Mouse (Mus musculus) gastrocnemius, adult 2 months (tissue): ENCODE results near the gene Olfr93. TPM values are rescaled to one million over a fixed set of nuclear protein-coding genes. Genes with fewer than 3 reads are reported as not detected.
"Not testable (repeated sequence)": the region's sequence is repeated elsewhere in the genome, so short reads cannot be mapped to it uniquely, and the experiment has no call there.

Experiments used
- DNase-seq: peaks from one replicate; pipeline ENCODE4 v3.0.0; 2022
- H3K27ac ChIP-seq: fragments of 200-600 bp; 2 replicates; pipeline ENCODE4 v1.8.1; 2022; ENCODE audit warnings: mild to moderate bottlenecking
- H3K4me3 ChIP-seq: fragments of 200-600 bp; 2 replicates; pipeline ENCODE4 v1.8.1; 2022; ENCODE audit warnings: mild to moderate bottlenecking, moderate library complexity
- CTCF ChIP-seq: fragments of 200-600 bp; IDR thresholded peaks from 2 replicates; pipeline ENCODE4 v1.8.1; 2022; ENCODE audit warnings: antibody characterized with exemption, mild to moderate bottlenecking, moderate library complexity
- intact Hi-C: fragments of 180-260 bp; cut with DNase I; formaldehyde crosslinking; loops from one replicate; pipeline ENCODE4 v1.15.1; 2025
- long read RNA-seq, 2 experiments: library from polyadenylated mRNA; stranded (forward); transcript quantifications; one replicate each; pipeline ENCODE4 v2.0.0; 2021
- total RNA-seq, 2 experiments: library from RNA; stranded (reverse); gene quantifications; 2 replicates each; pipeline ENCODE4 v1.2.3; 2021

Gene Olfr93
- total RNA-seq, result not detected
- long read RNA-seq, experiment 1, result 0 reads
- long read RNA-seq, experiment 2, result 0 reads

GRCm38 (mm10) chr17:37161394-37161793 is at the start of gene Olfr93:
TSS of gene Olfr93 (minus strand) at chr17:37161494.
- H3K4me3 ChIP-seq, result no peak within 1 kb of the TSS
- TF ChIP-seq CTCF, result no peak
- no peak within 1 kb of the TSS for H3K27ac ChIP-seq
- no peak for DNase-seq
- intact Hi-C loops, result no loop called here

- no peak for TF ChIP-seq CTCF
- intact Hi-C loops, result loop anchor here (1.0 kb wide), 1 partner anchor 121 kb away; no protein-coding TSS in a partner anchor
- no peak for DNase-seq
- Histone ChIP-seq H3K27ac (no peak overlapping the region), H3K4me3 (no peak overlapping the region)
These were observed 42.6 kb upstream of the Olfr93 start for GRCm38 (mm10) chr17:37203917-37204236.

GRCm38 (mm10) chr17:37203206-37203916 is 42.1 kb upstream of the Olfr93 start:
- Histone ChIP-seq H3K4me3 (no peak overlapping the region), H3K27ac (no peak overlapping the region)
- intact Hi-C loops, result loop anchor here (1.0 kb wide), 1 partner anchor 120 kb away; no protein-coding TSS in a partner anchor
- DNase-seq, result peak; percentile 77
- no peak; the same call in 1 of the 2 replicates for TF ChIP-seq CTCF

GRCm38 (mm10) chr17:37200894-37201293 is 39.6 kb upstream of the Olfr93 start, which contains the start of gene Olfr94:
TSS of gene Olfr94 (minus strand) at chr17:37200994.
- no peak for DNase-seq

GRCm38 (mm10) chr17:37196845-37197724 is 35.8 kb upstream of the Olfr93 start:
- Histone ChIP-seq H3K4me3 (peak overlapping the region; percentile 54), H3K27ac (no peak overlapping the region)
- peak; percentile 30 for DNase-seq
- intact Hi-C loops, result no loop called here
- TF ChIP-seq CTCF, result no peak

More at GRCm38 (mm10) chr17:37200894-37201293, 39.6 kb upstream of the Olfr93 start, which contains the start of gene Olfr94:
- intact Hi-C loops, result no loop called here
- H3K4me3 ChIP-seq, result no peak within 1 kb of the TSS
- no peak for TF ChIP-seq CTCF
- H3K27ac ChIP-seq, result no peak within 1 kb of the TSS

GRCm38 (mm10) chr17:37194782-37195181 is 33.5 kb upstream of the Olfr93 start:
- intact Hi-C loops, result no loop called here
- no peak for TF ChIP-seq CTCF
- H3K4me3 ChIP-seq, result no peak overlapping the region
- DNase-seq, result no peak
- H3K27ac ChIP-seq, result no peak overlapping the region

GRCm38 (mm10) chr17:37193656-37194055 is 32.4 kb upstream of the Olfr93 start, which contains the start of gene Ubd:
TSS of gene Ubd (plus strand) at chr17:37193892.
- H3K27ac ChIP-seq, result no peak within 1 kb of the TSS
- TF ChIP-seq CTCF, result no peak
- H3K4me3 ChIP-seq, result no peak within 1 kb of the TSS
- intact Hi-C loops, result no loop called here
- DNase-seq, result no peak

- Histone ChIP-seq H3K27ac (no peak overlapping the region), H3K4me3 (no peak overlapping the region)
- intact Hi-C loops, result no loop called here
- TF ChIP-seq CTCF, result no peak
- no peak for DNase-seq
These were observed 31.7 kb upstream of the Olfr93 start for GRCm38 (mm10) chr17:37193032-37193431.

GRCm38 (mm10) chr17:37190711-37191110 is 29.4 kb upstream of the Olfr93 start:
- Histone ChIP-seq H3K27ac (no peak overlapping the region), H3K4me3 (no peak overlapping the region)
- DNase-seq, result no peak
- no peak for TF ChIP-seq CTCF
- intact Hi-C loops, result no loop called here

- no peak for DNase-seq
- intact Hi-C loops, result no loop called here
- no peak for TF ChIP-seq CTCF
- Histone ChIP-seq H3K4me3 (no peak overlapping the region), H3K27ac (no peak overlapping the region)
These were observed 24.2 kb upstream of the Olfr93 start for GRCm38 (mm10) chr17:37185474-37185873.

- DNase-seq, H3K27ac ChIP-seq, intact Hi-C loops, H3K4me3 ChIP-seq: not testable (repeated sequence)
These were observed 29.9 kb downstream of the Olfr93 start for GRCm38 (mm10) chr17:37131366-37131765.

GRCm38 (mm10) chr17:37119988-37120387 is 41.3 kb downstream of the Olfr93 start, which contains the start of gene Olfr92:
TSS of gene Olfr92 (minus strand) at chr17:37120088.
- Histone ChIP-seq H3K4me3 (no peak within 1 kb of the TSS), H3K27ac (no peak within 1 kb of the TSS)
- no peak for TF ChIP-seq CTCF
- intact Hi-C loops, result no loop called here
- no peak for DNase-seq

- intact Hi-C loops, result no loop called here
- TF ChIP-seq CTCF, result no peak
- DNase-seq, result no peak
- H3K4me3 ChIP-seq, result no peak within 1 kb of the TSS
- H3K27ac ChIP-seq, result no peak within 1 kb of the TSS
These were observed 63.1 kb downstream of the Olfr93 start, which contains the start of gene Olfr91 for GRCm38 (mm10) chr17:37098178-37098577. TSS of gene Olfr91 (minus strand) at chr17:37098278.
